Mouse (Mus musculus): ENCODE results near the gene Gm3854. TPM values are rescaled to one million over a fixed set of nuclear protein-coding genes. Genes with fewer than 3 reads are reported as not detected.
A peak's percentile ranks its signal among the peaks of the same experiment; 100 is the strongest.
"Not testable (repeated sequence)": the region's sequence is repeated elsewhere in the genome, so short reads cannot be mapped to it uniquely, and the experiment has no call there.

Gm3854 gene
- polyA plus RNA-seq (2016; fragmentation: Nextera tagmentation; extraction: Ambion mirVana) = 0.50 and 0.57 TPM in 2 replicates

GRCm38 (mm10) chr7:6343501-6344071 lies at the start of gene Gm3854:
Gene Gm3854 (plus strand): TSS chr7:6343759.
- Histone ChIP-seq H3K4me1 (no peaks in the 10 kb centered on the region), H3K4me3 (peak within 1 kb of the TSS; percentile 60), H3K27me3 (replicated peaks) (no peaks in the 10 kb centered on the region; the same call in 1 of the 2 replicates), H3K4me2 (peak within 1 kb of the TSS; percentile 72), H3K9ac (peak within 1 kb of the TSS; percentile 55), H3K27ac (no peak within 1 kb of the TSS), H3K9me3 (replicated peaks) (no peaks in the 10 kb centered on the region), H3K36me3 (no peaks in the 10 kb centered on the region)
- ATAC-seq = peak; percentile 86
- WGBS (ENCODE audit: insufficient replicate concordance) = 1% methylated on average over 26 of the region's 26 CpGs

DNA sequence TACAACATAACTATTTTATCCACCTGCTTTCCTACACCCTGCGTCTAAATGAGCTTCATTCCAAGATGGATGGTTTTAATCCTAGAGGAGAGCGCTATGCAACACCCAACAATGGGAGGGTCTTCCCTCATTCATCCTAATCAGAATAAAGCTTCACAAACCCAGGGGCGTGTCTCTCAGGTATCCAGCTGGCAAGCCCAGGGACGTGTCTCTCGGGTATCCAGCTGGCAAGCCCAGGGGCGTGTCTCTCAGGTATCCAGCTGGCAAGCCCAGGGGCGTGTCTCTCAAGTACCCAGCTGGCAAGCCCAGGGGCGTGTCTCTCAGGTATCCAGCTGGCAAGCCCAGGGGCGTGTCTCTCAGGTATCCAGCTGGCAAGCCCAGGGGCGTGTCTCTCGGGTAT lies 42.8 kb upstream of the Gm3854 start:
- 63% methylated on average over 11 of the region's 11 CpGs for WGBS (ENCODE audit: insufficient replicate concordance)
- not testable (repeated sequence) for H3K27ac ChIP-seq; H3K9ac ChIP-seq; H3K27me3 ChIP-seq (replicated peaks); H3K9me3 ChIP-seq (replicated peaks); H3K4me1 ChIP-seq; H3K4me2 ChIP-seq; ATAC-seq; H3K4me3 ChIP-seq
- H3K36me3 ChIP-seq = peaks cover 54% of the 10 kb centered on the region

- peaks cover 13% of the 10 kb centered on the region for H3K4me1 ChIP-seq
- peak overlapping the region; percentile 66 for H3K4me3 ChIP-seq
- H3K27me3 ChIP-seq (replicated peaks) = no peaks in the 10 kb centered on the region
- peak; percentile 78 for ATAC-seq
- no peaks in the 10 kb centered on the region for H3K9me3 ChIP-seq (replicated peaks)
- no peaks in the 10 kb centered on the region; the same call in 1 of the 2 replicates for H3K36me3 ChIP-seq
- H3K27ac ChIP-seq = peak overlapping the region; percentile 64
- WGBS (ENCODE audit: insufficient replicate concordance) = 14% methylated on average over 23 of the region's 23 CpGs
- peak overlapping the region; percentile 74 for H3K9ac ChIP-seq
- H3K4me2 ChIP-seq = peak overlapping the region; percentile 84
Measured at GRCm38 (mm10) chr7:6330458-6331232, 12.9 kb upstream of the Gm3854 start.

GRCm38 (mm10) chr7:6331233-6331956 lies 12.2 kb upstream of the Gm3854 start, which contains the start of gene Zfp583:
Gene Zfp583 (minus strand): TSS chr7:6331285.
- Histone ChIP-seq H3K9me3 (replicated peaks) (no peaks in the 10 kb centered on the region), H3K4me3 (peak within 1 kb of the TSS; percentile 66), H3K9ac (peak within 1 kb of the TSS; percentile 74), H3K36me3 (no peaks in the 10 kb centered on the region; the same call in 1 of the 2 replicates), H3K4me1 (peaks cover 13% of the 10 kb centered on the region), H3K27ac (peak within 1 kb of the TSS; percentile 64), H3K4me2 (peak within 1 kb of the TSS; percentile 84), H3K27me3 (replicated peaks) (no peaks in the 10 kb centered on the region)
- WGBS (ENCODE audit: insufficient replicate concordance) = 3% methylated on average over 31 of the region's 31 CpGs
- peak; percentile 93 for ATAC-seq

- Histone ChIP-seq H3K9ac (no peak overlapping the region), H3K4me2 (no peak overlapping the region), H3K27me3 (replicated peaks) (no peaks in the 10 kb centered on the region; the same call in 1 of the 2 replicates), H3K9me3 (replicated peaks) (no peaks in the 10 kb centered on the region), H3K4me1 (no peaks in the 10 kb centered on the region), H3K27ac (no peak overlapping the region), H3K4me3 (no peak overlapping the region), H3K36me3 (no peaks in the 10 kb centered on the region)
- WGBS (ENCODE audit: insufficient replicate concordance) = 63% methylated on average over 5 of the region's 5 CpGs
- ATAC-seq = no peak
Measured at GRCm38 (mm10) chr7:6339865-6340264, 3.7 kb upstream of the Gm3854 start.

GRCm38 (mm10) chr7:6344124-6344523 lies 565 bp downstream of the Gm3854 start:
- H3K4me1 ChIP-seq = no peaks in the 10 kb centered on the region
- H3K4me3 ChIP-seq = peak overlapping the region; percentile 60
- no peaks in the 10 kb centered on the region for H3K36me3 ChIP-seq
- H3K27me3 ChIP-seq (replicated peaks) = no peaks in the 10 kb centered on the region; the same call in 1 of the 2 replicates
- no peak overlapping the region for H3K27ac ChIP-seq
- no peaks in the 10 kb centered on the region for H3K9me3 ChIP-seq (replicated peaks)
- H3K9ac ChIP-seq = peak overlapping the region; percentile 55; the same call in 1 of the 2 replicates
- 36% methylated on average over 10 of the region's 10 CpGs for WGBS (ENCODE audit: insufficient replicate concordance)
- no peak for ATAC-seq
- H3K4me2 ChIP-seq = peak overlapping the region; percentile 72

DNA sequence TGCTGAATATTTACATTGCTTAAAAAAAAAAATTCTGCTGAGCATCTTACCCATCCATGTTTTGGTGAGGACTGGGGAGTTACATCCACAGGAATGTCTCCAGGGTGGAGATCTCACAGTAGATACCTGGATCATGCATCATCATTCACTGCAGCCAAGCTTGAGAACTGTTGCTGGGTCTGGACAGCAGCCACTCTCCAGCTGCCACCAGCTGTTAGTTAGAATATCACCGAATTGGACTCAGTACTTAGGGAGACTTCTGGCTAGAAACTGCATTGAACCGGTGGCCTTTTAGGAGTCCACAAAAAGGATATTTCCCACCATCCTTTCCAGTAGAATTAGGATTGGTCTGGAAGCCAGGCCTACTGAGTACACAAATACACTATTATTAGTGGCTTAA lies 14.6 kb downstream of the Gm3854 start:
- Histone ChIP-seq H3K4me3 (no peak overlapping the region), H3K9ac (no peak overlapping the region), H3K27ac (no peak overlapping the region), H3K4me2 (no peak overlapping the region), H3K36me3 (peaks cover 7% of the 10 kb centered on the region; the same call in 1 of the 2 replicates), H3K27me3 (replicated peaks) (no peaks in the 10 kb centered on the region), H3K9me3 (replicated peaks) (no peaks in the 10 kb centered on the region), H3K4me1 (peaks cover 35% of the 10 kb centered on the region)
- WGBS (ENCODE audit: insufficient replicate concordance) = 68% methylated on average over 2 of the region's 2 CpGs
- ATAC-seq = no peak

GRCm38 (mm10) chr7:6358937-6359590 lies 15.5 kb downstream of the Gm3854 start:
- Histone ChIP-seq H3K9ac (no peak overlapping the region), H3K9me3 (replicated peaks) (no peaks in the 10 kb centered on the region), H3K4me2 (no peak overlapping the region), H3K4me3 (no peak overlapping the region), H3K27ac (no peak overlapping the region), H3K27me3 (replicated peaks) (no peaks in the 10 kb centered on the region), H3K4me1 (peaks cover 41% of the 10 kb centered on the region), H3K36me3 (no peaks in the 10 kb centered on the region)
- no peak for ATAC-seq
- WGBS (ENCODE audit: insufficient replicate concordance) = 48% methylated on average over 10 of the region's 10 CpGs

DNA sequence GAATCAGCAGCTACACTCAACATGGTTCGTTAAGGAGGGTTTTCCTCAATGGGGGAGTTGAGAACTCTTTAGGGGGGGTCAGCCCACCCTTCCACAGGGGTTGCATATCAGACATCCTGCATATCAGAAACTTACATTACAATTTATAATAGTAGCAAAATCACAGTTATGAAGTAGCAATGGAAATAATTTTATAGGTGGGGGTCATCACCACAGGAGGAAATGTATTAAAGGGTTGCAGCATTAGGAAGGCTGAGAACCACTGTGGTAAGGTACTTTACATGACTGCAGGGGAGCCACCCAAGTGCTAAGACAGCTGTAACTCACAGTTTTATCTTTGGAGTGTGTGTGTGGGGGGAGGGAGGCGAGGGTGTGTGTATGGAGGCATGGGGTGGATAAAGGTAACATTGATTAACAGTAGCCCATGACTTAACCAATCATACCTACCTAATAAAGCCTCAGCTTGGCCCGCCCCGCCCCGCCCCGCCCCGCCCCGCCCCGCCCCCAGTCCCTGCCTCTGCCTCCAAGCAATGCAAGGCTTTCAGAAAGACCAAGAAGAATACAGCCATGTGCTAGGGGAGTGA lies 17.0 kb downstream of the Gm3854 start:
- no peak overlapping the region for H3K27ac ChIP-seq
- H3K36me3 ChIP-seq = no peaks in the 10 kb centered on the region
- ATAC-seq = peak; percentile 36
- WGBS (ENCODE audit: insufficient replicate concordance) = 15% methylated on average over 2 of the region's 9 CpGs
- peak overlapping the region; percentile 77 for H3K4me2 ChIP-seq
- H3K27me3 ChIP-seq (replicated peaks) = no peaks in the 10 kb centered on the region
- no peaks in the 10 kb centered on the region for H3K9me3 ChIP-seq (replicated peaks)
- H3K4me3 ChIP-seq = no peak overlapping the region
- H3K9ac ChIP-seq = no peak overlapping the region
- peaks cover 51% of the 10 kb centered on the region for H3K4me1 ChIP-seq

DNA sequence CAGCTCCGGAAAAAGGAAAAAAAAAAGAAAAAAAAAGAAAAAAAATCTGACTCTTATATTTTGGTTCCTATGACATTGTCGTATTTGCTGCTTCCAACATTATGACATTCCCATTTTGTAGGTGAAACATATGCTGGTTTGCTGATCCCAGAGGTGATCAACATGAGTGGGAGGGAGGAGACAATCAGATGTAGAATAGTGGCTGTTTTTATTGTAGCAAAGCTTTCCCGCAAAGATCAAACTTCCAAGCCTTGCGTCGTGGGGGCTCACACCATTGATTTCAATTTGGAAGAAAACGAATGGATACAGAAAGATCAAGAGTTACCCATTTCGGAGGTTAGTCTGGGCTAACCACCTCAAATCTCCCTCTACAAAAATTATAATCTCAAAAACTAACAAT lies 18.2 kb downstream of the Gm3854 start:
- peak overlapping the region; percentile 77 for H3K4me2 ChIP-seq
- no peaks in the 10 kb centered on the region for H3K27me3 ChIP-seq (replicated peaks)
- H3K9ac ChIP-seq = peak overlapping the region; percentile 59
- H3K36me3 ChIP-seq = no peaks in the 10 kb centered on the region
- H3K27ac ChIP-seq = peak overlapping the region; percentile 84
- no peak for ATAC-seq
- WGBS (ENCODE audit: insufficient replicate concordance) = 27% methylated on average over 7 of the region's 7 CpGs
- H3K4me3 ChIP-seq = peak overlapping the region; percentile 67
- peaks cover 58% of the 10 kb centered on the region for H3K4me1 ChIP-seq
- H3K9me3 ChIP-seq (replicated peaks) = no peaks in the 10 kb centered on the region

Data from liver, embryonic 12.5 days (tissue).